Mouse (Mus musculus) stomach, postnatal 0 days (tissue): Measurements from ENCODE around the gene Mrps11. TPM values are rescaled to one million over a fixed set of nuclear protein-coding genes. Genes with fewer than 3 reads are reported as not detected.

Experiments used
- ATAC-seq: fragments of 200-750 bp; cut with Nextera tagmentation; 2 replicates; pipeline ENCODE4 v1.8.0; 2017; ENCODE audit not compliant: low FRiP score, low TSS enrichment
- DNase-seq: peaks from one replicate; pipeline ENCODE4 v3.0.0-alpha.2; 2016; ENCODE audit warnings: low spot score
- H3K27ac ChIP-seq: fragments of 300-500 bp; sonication (generic); replicated peaks from 2 replicates; pipeline ENCODE4 v1.5.1; 2014; ENCODE audit warnings: mild to moderate bottlenecking, control low read depth
- H3K27me3 ChIP-seq: fragments of 300-500 bp; sonication (generic); 2 replicates; pipeline ENCODE4 v1.6.1; 2014; ENCODE audit warnings: low read length; ENCODE audit not compliant: control insufficient read depth, insufficient read depth
- H3K36me3 ChIP-seq: fragments of 300-500 bp; sonication (generic); 2 replicates; pipeline ENCODE4 v1.6.1; 2014; ENCODE audit warnings: low read length, mixed read lengths; ENCODE audit not compliant: control insufficient read depth, insufficient read depth
- H3K4me1 ChIP-seq: fragments of 300-500 bp; sonication (generic); replicated peaks from 2 replicates; pipeline ENCODE4 v1.6.1; 2014; ENCODE audit warnings: antibody characterized with exemption; ENCODE audit not compliant: control insufficient read depth, insufficient read depth
- H3K4me2 ChIP-seq: fragments of 300-500 bp; sonication (generic); replicated peaks from 2 replicates; pipeline ENCODE4 v1.6.1; 2014; ENCODE audit warnings: low read depth, mild to moderate bottlenecking, control low read depth, moderate library complexity
- H3K4me3 ChIP-seq: fragments of 300-500 bp; sonication (generic); 2 replicates; pipeline ENCODE4 v1.5.1; 2014; ENCODE audit warnings: low read depth, low read length, control low read depth
- H3K9ac ChIP-seq: fragments of 300-500 bp; sonication (generic); 2 replicates; pipeline ENCODE4 v1.6.1; 2014; ENCODE audit warnings: mild to moderate bottlenecking, low read length, control low read depth, mixed read lengths
- H3K9me3 ChIP-seq: fragments of 300-500 bp; sonication (generic); 2 replicates; pipeline ENCODE4 v1.6.1; 2016; ENCODE audit warnings: low read length; ENCODE audit not compliant: control insufficient read depth
- CTCF ChIP-seq: IDR thresholded peaks from 2 replicates; pipeline ENCODE4 v1.5.1; 2016; ENCODE audit warnings: antibody characterized with exemption, low read depth, mild to moderate bottlenecking, moderate library complexity
- EP300 ChIP-seq: optimal IDR thresholded peaks from 2 replicates; pipeline ENCODE3; 2016; ENCODE audit warnings: antibody characterized with exemption
- WGBS: fragments of 180-500 bp; shearing (Covaris S2); extraction: QIAGEN DNeasy Blood & Tissue Kit; methylation state at CpG from one replicate; pipeline ENCODE4 v1.1.7; 2014; 5-methylcytosine and 5-hydroxymethylcytosine counted together
- polyA plus RNA-seq: library from polyadenylated mRNA; unstranded; fragments of >200 nt; fragmentation: Nextera tagmentation; extraction: Ambion mirVana; gene quantifications from 2 replicates; pipeline ENCODE4 v1.2.1, GENCODE M21; 2015

Gene Mrps11
- polyA plus RNA-seq, 1 experiment from 2014 or later = 40.0 TPM

DNA sequence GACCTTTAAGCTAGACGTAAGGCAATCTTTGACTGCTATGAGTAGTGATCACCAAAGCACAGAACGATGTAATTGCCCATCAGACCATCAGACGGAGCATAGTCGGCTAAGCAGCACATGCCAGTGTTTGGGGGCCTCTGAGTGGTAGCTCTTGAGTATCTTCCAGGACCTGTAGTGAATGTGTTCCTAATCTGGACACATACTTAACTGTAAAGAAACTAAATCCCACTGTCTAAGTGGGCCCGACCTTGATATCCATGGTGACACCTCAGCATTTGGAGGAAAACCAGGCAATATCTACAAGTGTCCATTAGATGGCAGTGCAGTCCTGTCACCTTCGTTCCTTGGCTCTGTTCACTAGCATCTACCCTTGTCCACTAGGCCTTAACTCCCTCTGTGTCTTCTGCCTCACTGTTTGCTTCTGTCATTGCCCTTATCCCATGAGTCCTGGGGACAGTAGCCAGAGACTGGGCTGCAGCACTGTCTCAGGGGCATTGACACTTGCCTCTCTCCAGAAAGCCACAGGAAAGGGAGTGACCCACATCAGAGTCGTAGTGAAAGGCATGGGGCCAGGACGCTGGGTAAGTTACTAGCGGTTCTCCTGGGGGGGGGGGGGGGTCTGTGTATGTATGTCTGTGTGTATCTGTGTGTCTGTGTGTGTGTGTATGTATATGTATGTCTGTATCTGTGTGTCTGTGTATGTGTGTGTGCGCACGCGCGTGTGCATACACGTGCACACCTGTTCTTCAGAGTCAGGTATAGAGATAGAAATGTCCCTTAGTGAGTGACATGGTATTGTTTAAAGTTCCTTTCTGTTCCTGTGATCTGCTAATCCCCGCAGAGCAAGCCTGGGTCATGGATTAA lies 8.7 kb downstream of the Mrps11 start:
- peak; percentile 74 for ATAC-seq
- WGBS = 80% methylated on average over 15 of the region's 15 CpGs

GRCm38 (mm10) chr7:78793895-78794570 lies 11.1 kb downstream of the Mrps11 start:
- DNase-seq = no peak
- Histone ChIP-seq H3K36me3 (peaks cover 3% of the 10 kb centered on the region), H3K9ac (no peak overlapping the region), H3K4me1 (no peaks in the 10 kb centered on the region), H3K4me3 (no peak overlapping the region), H3K27ac (no peak overlapping the region), H3K27me3 (no peaks in the 10 kb centered on the region), H3K9me3 (no peaks in the 10 kb centered on the region), H3K4me2 (no peak overlapping the region)
- 84% methylated on average over 13 of the region's 13 CpGs for WGBS
- TF ChIP-seq EP300 (no peak), CTCF (no peak)
- no peak for ATAC-seq

More for the DNA sequence above, 8.7 kb downstream of the Mrps11 start:
- no peak overlapping the region for H3K4me3 ChIP-seq
- H3K4me2 ChIP-seq = no peak overlapping the region
- H3K36me3 ChIP-seq = peaks cover 6% of the 10 kb centered on the region
- no peaks in the 10 kb centered on the region for H3K27me3 ChIP-seq
- no peak overlapping the region for H3K9ac ChIP-seq
- DNase-seq = peak; percentile 47
- TF ChIP-seq CTCF = peak; percentile 97
- no peak for TF ChIP-seq EP300
- H3K9me3 ChIP-seq = no peaks in the 10 kb centered on the region
- H3K27ac ChIP-seq = no peak overlapping the region
- no peaks in the 10 kb centered on the region for H3K4me1 ChIP-seq

- Histone ChIP-seq H3K9ac (no peak overlapping the region), H3K4me2 (no peak overlapping the region), H3K4me1 (no peaks in the 10 kb centered on the region), H3K36me3 (peaks cover 3% of the 10 kb centered on the region; the same call in 1 of the 2 replicates), H3K9me3 (no peaks in the 10 kb centered on the region), H3K27ac (no peak overlapping the region), H3K4me3 (no peak overlapping the region), H3K27me3 (no peaks in the 10 kb centered on the region)
- DNase-seq (no peak), ATAC-seq (no peak)
- TF ChIP-seq CTCF (no peak), EP300 (no peak)
- 67% methylated on average over 6 of the region's 6 CpGs for WGBS
Measured at GRCm38 (mm10) chr7:78794571-78795092, 11.7 kb downstream of the Mrps11 start.

GRCm38 (mm10) chr7:78796624-78797023 lies 13.7 kb downstream of the Mrps11 start:
- no peaks in the 10 kb centered on the region for H3K27me3 ChIP-seq
- ATAC-seq (no peak), DNase-seq (no peak)
- no peaks in the 10 kb centered on the region for H3K4me1 ChIP-seq
- H3K9ac ChIP-seq = no peak overlapping the region
- H3K27ac ChIP-seq = no peak overlapping the region
- H3K36me3 ChIP-seq = no peaks in the 10 kb centered on the region
- no peak for TF ChIP-seq EP300
- TF ChIP-seq CTCF = no peak
- no peaks in the 10 kb centered on the region for H3K9me3 ChIP-seq
- no peak overlapping the region for H3K4me3 ChIP-seq
- 80% methylated on average over 3 of the region's 3 CpGs for WGBS
- H3K4me2 ChIP-seq = no peak overlapping the region

DNA sequence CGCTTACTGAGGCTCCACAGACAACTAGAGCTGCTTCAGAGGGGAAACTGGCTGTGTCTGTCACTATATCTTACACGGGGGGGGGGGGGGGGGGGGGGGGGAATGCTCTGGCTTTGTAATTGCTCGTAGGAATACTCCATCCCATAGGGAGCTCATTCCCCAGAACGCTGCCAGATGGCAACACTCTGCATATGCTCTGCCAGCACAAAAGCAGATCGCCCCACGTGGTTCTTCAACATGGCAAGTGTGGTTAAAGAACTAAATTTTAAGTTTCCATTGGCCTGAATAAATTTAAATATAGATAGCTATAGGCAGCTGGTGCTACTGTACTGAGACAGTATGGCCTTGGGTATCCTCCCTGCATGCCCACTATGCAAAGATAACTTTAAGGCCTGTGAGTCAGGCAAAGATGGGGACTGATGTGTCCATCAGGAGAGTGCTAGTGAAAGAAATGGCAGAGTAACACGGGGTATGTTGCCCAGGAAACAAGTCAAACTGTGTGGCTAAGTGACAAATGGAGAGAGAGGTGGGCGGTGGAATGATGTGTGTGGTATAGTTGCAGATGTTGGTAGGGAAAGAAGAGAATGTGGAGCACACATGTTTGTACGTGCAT lies 15.0 kb downstream of the Mrps11 start:
- DNase-seq (no peak), ATAC-seq (no peak)
- no peak overlapping the region for H3K9ac ChIP-seq
- H3K4me3 ChIP-seq = no peak overlapping the region
- no peak for TF ChIP-seq CTCF
- no peak overlapping the region for H3K27ac ChIP-seq
- H3K4me2 ChIP-seq = no peak overlapping the region
- H3K9me3 ChIP-seq = no peaks in the 10 kb centered on the region
- H3K27me3 ChIP-seq = no peaks in the 10 kb centered on the region
- WGBS = 52% methylated on average over 8 of the region's 9 CpGs
- H3K36me3 ChIP-seq = no peaks in the 10 kb centered on the region
- H3K4me1 ChIP-seq = no peaks in the 10 kb centered on the region
